Mouse (Mus musculus) naive thymus-derived CD4-positive, alpha-beta T cell, adult 2 months (primary cell): ENCODE measurements around the gene Ipo11.

Source experiments
- DNase-seq: peaks from one replicate; pipeline ENCODE4 v3.0.0-alpha.2; 2011; ENCODE audit warnings: low read depth

Gene Ipo11

GRCm38 (mm10) chr13:106904637-106905036 is 32.1 kb downstream of the Ipo11 start:
- DNase-seq = no peak

DNA sequence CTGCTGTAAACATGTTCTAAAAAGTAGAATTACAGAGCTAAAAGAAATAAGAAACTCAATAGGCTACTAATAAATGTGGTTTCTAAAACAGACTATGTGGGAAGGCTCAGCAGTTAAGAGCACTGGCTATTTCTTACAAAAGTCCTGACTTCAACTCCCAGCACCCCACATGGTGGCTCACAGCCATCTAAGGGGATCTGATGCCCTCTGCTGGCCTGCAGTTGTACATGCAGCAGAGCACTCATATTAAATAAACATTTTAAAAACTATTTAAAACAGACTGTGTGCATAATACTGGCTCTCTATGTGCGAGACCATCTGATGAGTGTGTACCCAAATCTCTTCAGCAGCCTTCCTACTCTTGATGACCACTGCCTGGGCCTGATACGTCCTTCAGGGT is 42.5 kb downstream of the Ipo11 start:
- DNase-seq = peak; percentile 20

- DNase-seq = no peak
Observed at GRCm38 (mm10) chr13:106893701-106894100, 43.1 kb downstream of the Ipo11 start.

GRCm38 (mm10) chr13:106893196-106893595 is 43.6 kb downstream of the Ipo11 start:
- DNase-seq = no peak

- DNase-seq = no peak
Observed at GRCm38 (mm10) chr13:106887364-106887763, 49.4 kb downstream of the Ipo11 start.

DNA sequence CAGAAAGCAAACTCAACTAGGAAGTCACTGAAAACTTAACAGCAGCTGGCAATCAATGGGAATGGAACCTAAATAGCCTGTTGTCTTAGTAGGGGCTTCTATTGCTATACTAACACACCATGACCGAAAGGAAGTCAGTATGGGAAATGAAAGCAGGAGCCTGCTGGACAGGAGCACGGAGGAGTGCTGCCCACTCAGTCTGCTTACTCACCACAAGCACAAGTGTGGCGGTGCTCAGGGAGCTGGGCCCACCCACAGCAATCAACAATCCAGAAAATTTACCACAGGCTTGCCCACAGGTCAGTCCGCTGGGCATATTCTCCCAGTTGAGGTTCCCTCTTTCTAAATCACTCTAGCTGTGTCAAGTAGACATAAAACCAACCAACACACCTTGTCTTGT is 52.5 kb downstream of the Ipo11 start:
- no peak for DNase-seq

DNA sequence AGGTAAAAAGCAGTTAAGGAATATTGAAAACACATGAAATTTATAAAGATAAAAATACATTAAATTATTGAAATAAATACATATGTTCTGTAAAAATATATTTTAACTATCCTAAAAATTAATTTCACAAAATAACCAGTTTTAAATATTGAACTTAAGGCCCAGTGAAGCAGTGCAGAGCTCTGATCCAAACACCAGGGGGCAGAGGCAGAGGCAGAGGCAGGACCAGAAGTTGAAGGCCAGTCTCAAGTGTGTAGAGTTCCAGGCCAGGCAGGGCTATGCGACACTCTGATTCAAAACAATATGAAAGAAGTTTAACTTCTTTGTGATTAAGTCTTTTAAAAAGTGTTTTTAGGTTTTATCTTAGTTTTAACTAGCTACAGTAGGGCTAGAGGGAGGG is 60.5 kb downstream of the Ipo11 start:
- DNase-seq = peak; percentile 23

DNA sequence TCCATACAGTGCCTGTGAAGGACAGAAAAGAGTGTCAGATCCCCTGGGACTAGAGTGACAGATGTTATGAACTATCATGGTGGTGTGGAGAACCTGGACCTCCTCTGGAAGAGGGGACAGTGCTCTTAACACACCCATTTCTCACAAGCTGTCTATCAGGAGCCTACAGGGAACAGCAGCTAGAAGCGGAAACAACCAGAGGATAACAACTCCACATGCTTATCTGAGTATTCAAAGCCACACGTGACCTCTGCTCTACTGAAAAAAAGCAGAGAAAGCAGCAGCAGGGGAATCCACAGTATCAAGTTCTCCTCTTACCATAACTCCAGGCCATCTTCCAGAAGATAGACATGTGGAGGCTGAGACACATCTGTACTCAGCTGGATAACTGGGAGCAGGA is 71.2 kb downstream of the Ipo11 start:
- DNase-seq = no peak

GRCm38 (mm10) chr13:106858779-106859178 is 78.0 kb downstream of the Ipo11 start:
- no peak for DNase-seq

GRCm38 (mm10) chr13:106856556-106856955 is 80.2 kb downstream of the Ipo11 start:
- DNase-seq = no peak

GRCm38 (mm10) chr13:106847534-106847933 is 89.2 kb downstream of the Ipo11 start:
- DNase-seq = no peak

DNA sequence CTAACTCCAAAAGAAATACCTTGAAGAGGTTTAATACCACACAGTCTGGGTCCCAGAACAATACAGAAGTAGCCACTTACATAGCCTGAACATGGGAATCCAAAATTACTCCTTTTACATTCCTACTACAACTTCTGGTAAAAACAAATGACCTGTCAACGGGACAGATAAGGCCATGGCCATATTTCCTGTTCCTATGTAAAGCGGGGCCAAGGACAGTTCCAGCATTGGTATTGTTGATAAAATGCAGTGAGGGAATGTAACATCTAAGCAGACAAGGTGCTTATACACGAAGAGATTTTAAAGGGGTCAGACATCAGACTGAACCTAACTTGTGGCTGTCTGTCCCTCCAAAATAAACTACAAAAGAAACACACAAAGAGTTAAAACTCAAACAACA is 91.8 kb downstream of the Ipo11 start:
- no peak for DNase-seq

- no peak for DNase-seq
Observed at GRCm38 (mm10) chr13:106842542-106842941, 94.2 kb downstream of the Ipo11 start.

GRCm38 (mm10) chr13:106838778-106839177 is 98.0 kb downstream of the Ipo11 start:
- no peak for DNase-seq

DNA sequence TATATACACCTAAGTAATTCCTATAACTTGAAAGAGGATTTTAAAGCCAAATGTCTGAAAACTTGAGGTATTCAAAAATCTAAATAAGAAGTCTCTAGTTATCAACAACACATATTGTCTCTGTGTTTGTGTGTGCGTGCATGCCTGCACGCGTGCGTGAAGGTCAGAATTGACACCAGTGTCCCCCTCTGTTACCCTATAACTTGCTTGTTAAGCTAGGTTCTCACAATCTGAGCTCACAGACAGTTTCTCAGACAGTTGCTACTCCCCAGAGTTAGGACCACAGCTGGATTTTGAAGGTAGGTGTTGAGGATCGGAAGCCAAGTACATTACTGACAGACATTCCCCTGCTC is 100.3 kb downstream of the Ipo11 start:
- no peak for DNase-seq

DNA sequence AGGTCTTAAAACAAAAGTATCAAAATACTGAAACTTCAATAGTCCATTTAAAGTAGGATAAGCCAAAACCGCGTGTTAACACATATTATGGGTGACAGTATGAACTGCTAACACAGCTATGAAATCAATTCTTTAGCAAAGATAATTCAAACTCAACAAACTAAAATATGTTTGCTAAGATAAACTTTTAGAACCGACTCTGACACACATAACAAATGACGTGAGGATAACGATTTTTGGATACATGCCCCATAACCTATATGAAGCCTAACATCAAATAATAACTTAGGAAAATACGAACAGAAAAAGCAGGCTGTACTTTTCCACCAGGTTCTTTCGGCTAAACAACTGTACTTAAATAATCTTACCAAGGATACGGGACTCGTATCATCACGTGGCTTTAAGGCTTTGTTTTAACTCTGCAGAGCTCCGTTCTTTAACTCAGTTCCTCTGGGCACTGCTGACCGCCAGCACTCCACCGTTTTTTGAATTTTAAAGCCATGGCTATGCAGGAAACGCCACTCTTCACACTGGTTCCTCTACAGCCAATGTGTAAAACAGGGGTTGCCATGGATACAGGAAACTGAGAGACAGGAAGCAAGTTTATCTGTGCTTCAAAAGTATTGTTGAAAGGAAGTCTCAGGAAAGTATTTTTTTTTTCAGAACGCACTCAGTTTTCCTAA is 100.8 kb downstream of the Ipo11 start:
- DNase-seq = peak; percentile 87

GRCm38 (mm10) chr13:106830029-106830428 is 106.7 kb downstream of the Ipo11 start:
- DNase-seq = no peak

GRCm38 (mm10) chr13:106829327-106829997 is 107.3 kb downstream of the Ipo11 start:
- no peak for DNase-seq

DNA sequence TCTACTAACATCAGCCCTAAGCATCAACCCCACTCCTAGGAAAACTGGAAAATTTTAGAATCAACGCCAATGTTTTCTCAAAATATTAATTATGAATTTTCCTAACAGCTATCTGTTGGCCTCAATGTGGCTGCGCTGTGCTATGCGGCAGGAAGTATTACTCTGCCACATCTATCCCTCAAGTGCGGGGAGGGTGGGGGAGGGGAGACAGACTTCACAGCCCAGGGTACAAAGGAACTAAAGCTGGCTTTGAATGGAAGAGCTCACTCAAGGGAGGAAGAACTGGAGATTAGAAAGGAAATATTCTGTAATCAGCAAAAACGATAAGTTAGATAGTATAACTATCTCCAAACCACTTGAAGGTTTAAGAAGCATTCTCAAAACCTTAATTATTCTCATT is 111.1 kb downstream of the Ipo11 start:
- DNase-seq = peak; percentile 52

GRCm38 (mm10) chr13:106823875-106824191 is 112.9 kb downstream of the Ipo11 start:
- DNase-seq = no peak

DNA sequence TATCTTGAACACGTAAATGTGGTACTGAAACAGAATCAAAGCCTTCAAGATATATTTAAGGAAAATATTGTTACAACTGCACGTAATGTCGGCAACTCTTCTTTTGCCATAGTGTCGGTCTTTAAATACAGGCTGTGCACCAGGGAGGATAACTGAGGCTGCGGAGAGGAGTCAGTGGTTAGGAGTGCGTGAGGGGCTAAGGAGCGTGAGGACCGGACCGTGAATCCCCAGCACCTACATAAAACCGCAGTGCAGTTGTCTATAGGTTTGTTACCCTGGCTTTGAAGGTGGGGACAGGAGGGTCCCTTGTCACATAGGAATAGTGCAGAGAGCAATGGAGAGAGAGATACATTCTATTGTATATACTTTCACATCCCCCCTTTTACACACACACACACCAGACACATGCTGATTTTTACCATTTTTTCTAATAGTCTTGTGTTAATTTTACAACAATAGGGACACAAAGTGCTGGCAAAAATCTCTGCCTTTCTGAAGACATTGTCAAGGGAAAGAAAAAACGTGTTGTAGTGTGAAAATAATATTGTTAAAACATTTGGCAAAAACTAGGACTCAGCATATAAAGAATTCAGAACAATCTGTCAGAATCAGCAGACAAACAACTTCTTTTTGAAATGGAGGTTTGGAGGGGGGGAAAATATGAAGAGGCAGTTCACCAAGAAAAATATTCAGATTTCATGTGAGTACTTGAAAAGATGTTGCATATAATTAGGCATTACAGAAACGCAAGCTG is 113.5 kb downstream of the Ipo11 start:
- no peak for DNase-seq

DNA sequence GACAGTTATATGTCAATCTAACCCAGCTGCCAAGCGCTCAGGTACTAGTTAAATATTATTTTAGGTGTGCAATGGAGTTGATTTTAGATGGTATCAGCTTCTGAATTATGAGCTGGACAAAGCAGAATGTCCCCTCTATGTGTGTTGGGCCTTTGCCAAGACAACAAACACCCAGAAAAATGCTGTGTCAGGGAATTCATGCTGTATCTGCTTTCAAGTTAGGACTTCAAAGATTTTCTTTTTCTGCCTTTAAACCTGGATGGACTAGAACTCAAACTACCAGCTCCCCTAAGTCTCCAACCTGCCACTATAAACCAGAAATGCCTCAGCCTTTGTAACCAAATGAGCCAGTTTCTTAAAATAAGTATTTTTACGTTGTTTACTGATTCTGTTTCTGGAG is 116.6 kb downstream of the Ipo11 start:
- no peak for DNase-seq

DNA sequence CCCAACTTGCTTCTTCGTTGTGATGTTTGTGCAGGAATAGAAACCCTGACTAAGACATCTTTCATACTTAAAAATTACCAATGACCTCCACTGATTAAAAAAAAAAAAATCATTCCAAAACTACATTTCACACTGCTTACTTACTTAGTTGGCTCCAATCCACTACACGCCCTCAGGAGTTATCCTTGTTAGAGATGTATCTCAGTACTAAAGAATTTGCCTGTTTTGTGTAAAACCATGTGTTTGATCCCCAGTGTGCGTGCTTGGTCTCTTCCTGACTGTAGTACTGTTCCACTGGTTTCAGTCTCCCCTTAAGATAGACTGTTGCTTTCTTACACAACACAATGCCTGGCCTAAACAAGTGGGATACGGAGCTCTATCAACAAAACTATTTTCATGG is 117.0 kb downstream of the Ipo11 start:
- DNase-seq = no peak
